Mouse (Mus musculus) stomach, postnatal 0 days (tissue): ENCODE results near the gene Cd101.

Experiments used
- CTCF ChIP-seq: IDR thresholded peaks from 2 replicates; pipeline ENCODE4 v1.5.1; 2016; ENCODE audit warnings: antibody characterized with exemption, low read depth, mild to moderate bottlenecking, moderate library complexity
- EP300 ChIP-seq: optimal IDR thresholded peaks from 2 replicates; pipeline ENCODE3; 2016; ENCODE audit warnings: antibody characterized with exemption

DNA sequence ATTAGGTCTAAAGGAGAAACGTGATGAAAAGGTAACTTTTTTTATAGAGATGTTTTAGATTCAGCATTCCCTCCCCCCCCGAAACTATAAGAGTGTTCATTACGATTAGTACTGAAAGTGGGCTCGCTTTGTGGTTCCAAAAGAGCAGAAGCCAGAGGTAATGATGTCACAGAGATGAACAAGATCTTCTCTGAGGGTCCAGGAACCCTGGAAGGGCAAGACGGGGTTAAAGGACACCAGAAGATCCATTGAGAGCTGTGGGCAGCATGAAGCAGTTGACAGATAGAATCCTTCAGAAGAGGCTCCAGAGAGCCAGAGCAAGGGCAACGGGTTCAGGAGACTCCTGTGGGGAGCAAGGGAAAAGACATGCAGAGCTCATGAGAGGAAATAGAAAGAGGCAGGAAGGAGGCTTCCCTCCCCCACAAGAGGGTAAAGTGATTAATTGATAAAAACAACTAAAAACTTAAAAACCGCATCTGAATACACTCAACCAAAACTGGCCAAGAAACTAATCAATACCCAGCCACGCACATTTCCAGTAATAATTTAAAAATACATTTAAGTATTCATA is 7.8 kb downstream of the Cd101 start:
- TF ChIP-seq CTCF = no peak
- no peak for TF ChIP-seq EP300
